Mouse (Mus musculus): ENCODE results near the gene Gm31571. TPM values are rescaled to one million over a fixed set of nuclear protein-coding genes. Genes with fewer than 3 reads are reported as not detected.
"Not testable (repeated sequence)": the region's sequence is repeated elsewhere in the genome, so short reads cannot be mapped to it uniquely, and the experiment has no call there.

Gene Gm31571
- not detected in 2 replicates for polyA plus RNA-seq (2012; rRNA removed)
- not detected in 2 replicates for polyA plus RNA-seq (2014; fragmentation: Nextera tagmentation; extraction: Ambion mirVana)

DNA sequence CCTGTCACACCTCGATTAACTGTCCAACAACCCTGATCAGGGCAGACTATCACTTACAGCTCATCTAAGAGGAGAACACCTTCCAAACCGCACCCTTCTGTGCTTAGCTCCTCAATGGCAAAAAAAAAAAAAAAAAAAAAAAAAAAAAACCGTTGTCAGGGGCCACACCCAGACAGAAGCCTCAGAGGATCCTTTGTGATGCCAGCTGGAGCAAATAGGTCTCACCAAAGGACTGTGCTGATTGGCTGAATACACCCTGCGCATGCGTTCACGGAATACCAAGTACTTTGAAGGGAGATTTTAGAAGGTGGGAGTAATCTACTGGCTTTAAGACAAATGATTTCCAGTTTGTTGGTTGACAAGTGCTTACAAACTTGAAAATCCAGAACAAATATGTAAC, at the start of gene Gm31571:
TSS of gene Gm31571 (minus strand) at position 101 of the 400 bp plus-strand sequence.
- DNase-seq (ENCODE audit: low spot score); H3K9ac ChIP-seq (ENCODE audit: low read depth, low read length, severe bottlenecking); H3K36me3 ChIP-seq (ENCODE audit: control insufficient read depth, insufficient read depth, low read length); H3K9me3 ChIP-seq (ENCODE audit: control insufficient read depth, low read length); ATAC-seq (ENCODE audit: low FRiP score, low read depth); H3K4me2 ChIP-seq (replicated peaks; ENCODE audit: low read depth, low read length, severe bottlenecking); H3K27ac ChIP-seq (replicated peaks; ENCODE audit: low read depth, low read length); H3K4me3 ChIP-seq (replicated peaks; ENCODE audit: low read length); H3K27me3 ChIP-seq (ENCODE audit: control insufficient read depth, insufficient read depth, low read length); H3K4me1 ChIP-seq (ENCODE audit: control insufficient read depth, insufficient read depth, low read length): not testable (repeated sequence)
- WGBS: no CpG with 5 or more reads among the region's 6 CpGs
